Mouse (Mus musculus) hindbrain, embryonic 14.5 days (tissue): ENCODE measurements around the gene Apba1. TPM values are rescaled to one million over a fixed set of nuclear protein-coding genes. Genes with fewer than 3 reads are reported as not detected.

ENCODE experiments used
- ATAC-seq: fragments of 200-750 bp; cut with Nextera tagmentation; 2 replicates; pipeline ENCODE4 v1.8.0; 2017; ENCODE audit warnings: moderate number of reproducible peaks, mild to moderate bottlenecking, moderate TSS enrichment, moderate library complexity; ENCODE audit not compliant: low FRiP score
- DNase-seq: peaks from one replicate; pipeline ENCODE4 v3.0.0-alpha.2; 2015; ENCODE audit warnings: low spot score
- H3K27ac ChIP-seq: fragments of 300-500 bp; sonication (generic); 2 replicates; pipeline ENCODE4 v1.5.1; 2014; ENCODE audit warnings: mild to moderate bottlenecking, moderate library complexity
- H3K27me3 ChIP-seq: fragments of 300-500 bp; sonication (generic); 2 replicates; pipeline ENCODE4 v1.6.1; 2014; ENCODE audit warnings: mild to moderate bottlenecking, low read length, mixed read lengths; ENCODE audit not compliant: control insufficient read depth, insufficient read depth
- H3K36me3 ChIP-seq: fragments of 300-500 bp; sonication (generic); replicated peaks from 2 replicates; pipeline ENCODE4 v1.6.1; 2014; ENCODE audit not compliant: control insufficient read depth, insufficient read depth
- H3K4me1 ChIP-seq: fragments of 300-500 bp; sonication (generic); replicated peaks from 2 replicates; pipeline ENCODE4 v1.6.1; 2014; ENCODE audit warnings: antibody characterized with exemption, low read length, mixed read lengths; ENCODE audit not compliant: control insufficient read depth, insufficient read depth
- H3K4me2 ChIP-seq: fragments of 300-500 bp; sonication (generic); replicated peaks from 2 replicates; pipeline ENCODE4 v1.6.1; 2014; ENCODE audit warnings: mild to moderate bottlenecking, moderate library complexity
- H3K4me3 ChIP-seq: fragments of 300-500 bp; sonication (generic); replicated peaks from 2 replicates; pipeline ENCODE4 v1.5.1; 2014; ENCODE audit warnings: mild to moderate bottlenecking, low read length
- H3K9ac ChIP-seq: fragments of 300-500 bp; sonication (generic); 2 replicates; pipeline ENCODE4 v1.6.1; 2014
- H3K9me3 ChIP-seq: fragments of 300-500 bp; sonication (generic); 2 replicates; pipeline ENCODE4 v1.6.1; 2016; ENCODE audit warnings: low read length; ENCODE audit not compliant: control insufficient read depth
- WGBS: fragments of 180-500 bp; shearing (Covaris S2); extraction: QIAGEN DNeasy Blood & Tissue Kit; methylation state at CpG from one replicate; pipeline ENCODE4 v1.1.7; 2014; 5-methylcytosine and 5-hydroxymethylcytosine counted together
- polyA plus RNA-seq: library from polyadenylated mRNA; unstranded; fragments of >200 nt; fragmentation: Nextera tagmentation; extraction: Ambion mirVana; gene quantifications from 2 replicates; pipeline ENCODE4 v1.2.1, GENCODE M21; 2014

Gene Apba1
- polyA plus RNA-seq, 1 experiment from 2014 or later, result 14.6 TPM

- Histone ChIP-seq H3K9ac (no peak overlapping the region), H3K27ac (no peak overlapping the region), H3K36me3 (no peaks in the 10 kb centered on the region), H3K4me3 (no peak overlapping the region), H3K27me3 (no peaks in the 10 kb centered on the region), H3K9me3 (no peaks in the 10 kb centered on the region), H3K4me2 (no peak overlapping the region), H3K4me1 (no peaks in the 10 kb centered on the region)
- DNase-seq (no peak), ATAC-seq (no peak)
- WGBS, result 90% methylated on average over 6 of the region's 6 CpGs
Measured at GRCm38 (mm10) chr19:23874502-23874901, 115.8 kb downstream of the Apba1 start.

GRCm38 (mm10) chr19:23875819-23876218 is 117.1 kb downstream of the Apba1 start:
- no peaks in the 10 kb centered on the region for H3K36me3 ChIP-seq
- no peak overlapping the region for H3K4me3 ChIP-seq
- H3K27me3 ChIP-seq, result no peaks in the 10 kb centered on the region
- no peaks in the 10 kb centered on the region for H3K4me1 ChIP-seq
- H3K9me3 ChIP-seq, result no peaks in the 10 kb centered on the region
- H3K27ac ChIP-seq, result no peak overlapping the region
- WGBS, result 78% methylated on average over 5 of the region's 5 CpGs
- H3K4me2 ChIP-seq, result no peak overlapping the region
- no peak for DNase-seq
- no peak for ATAC-seq
- no peak overlapping the region for H3K9ac ChIP-seq

GRCm38 (mm10) chr19:23879862-23880261 is 121.2 kb downstream of the Apba1 start:
- H3K9me3 ChIP-seq, result no peaks in the 10 kb centered on the region
- no peak overlapping the region for H3K4me3 ChIP-seq
- H3K27ac ChIP-seq, result peak overlapping the region; percentile 62
- H3K27me3 ChIP-seq, result no peaks in the 10 kb centered on the region
- peak; percentile 82 for ATAC-seq
- no peak for DNase-seq
- H3K4me2 ChIP-seq, result no peak overlapping the region
- no peaks in the 10 kb centered on the region for H3K4me1 ChIP-seq
- no peaks in the 10 kb centered on the region for H3K36me3 ChIP-seq
- H3K9ac ChIP-seq, result no peak overlapping the region
- 56% methylated on average over 4 of the region's 7 CpGs for WGBS

GRCm38 (mm10) chr19:23886169-23886568 is 127.5 kb downstream of the Apba1 start:
- no peaks in the 10 kb centered on the region for H3K9me3 ChIP-seq
- H3K9ac ChIP-seq, result no peak overlapping the region
- DNase-seq, result no peak
- 90% methylated on average over 5 of the region's 5 CpGs for WGBS
- H3K4me2 ChIP-seq, result no peak overlapping the region
- no peaks in the 10 kb centered on the region for H3K4me1 ChIP-seq
- H3K36me3 ChIP-seq, result no peaks in the 10 kb centered on the region
- ATAC-seq, result no peak
- no peaks in the 10 kb centered on the region for H3K27me3 ChIP-seq
- no peak overlapping the region for H3K4me3 ChIP-seq
- no peak overlapping the region for H3K27ac ChIP-seq

- Histone ChIP-seq H3K36me3 (peaks cover 13% of the 10 kb centered on the region), H3K9ac (no peak overlapping the region), H3K4me1 (peaks cover 4% of the 10 kb centered on the region), H3K4me3 (no peak overlapping the region), H3K27ac (no peak overlapping the region), H3K27me3 (peaks cover 13% of the 10 kb centered on the region), H3K9me3 (no peaks in the 10 kb centered on the region), H3K4me2 (no peak overlapping the region)
- ATAC-seq (no peak), DNase-seq (no peak)
- 87% methylated on average over 6 of the region's 6 CpGs for WGBS
Measured at GRCm38 (mm10) chr19:23891421-23891820, 132.7 kb downstream of the Apba1 start.

GRCm38 (mm10) chr19:23892633-23893032 is 133.9 kb downstream of the Apba1 start:
- peak overlapping the region; percentile 31 for H3K4me3 ChIP-seq
- H3K9ac ChIP-seq, result peak overlapping the region; percentile 25; the same call in 1 of the 2 replicates
- H3K4me2 ChIP-seq, result peak overlapping the region; percentile 53
- 20% methylated on average over 33 of the region's 37 CpGs for WGBS
- no peak overlapping the region for H3K27ac ChIP-seq
- ATAC-seq (peak; percentile 16; the same call in 1 of the 2 replicates), DNase-seq (no peak)
- H3K27me3 ChIP-seq, result peaks cover 13% of the 10 kb centered on the region
- peaks cover 4% of the 10 kb centered on the region for H3K4me1 ChIP-seq
- no peaks in the 10 kb centered on the region for H3K9me3 ChIP-seq
- peaks cover 13% of the 10 kb centered on the region for H3K36me3 ChIP-seq

- no peak overlapping the region for H3K27ac ChIP-seq
Measured at GRCm38 (mm10) chr19:23893093-23893889, 134.6 kb downstream of the Apba1 start.

GRCm38 (mm10) chr19:23893946-23894345 is 135.3 kb downstream of the Apba1 start:
- 67% methylated on average over 9 of the region's 9 CpGs for WGBS
- H3K9me3 ChIP-seq, result no peaks in the 10 kb centered on the region
- no peak overlapping the region for H3K27ac ChIP-seq
- H3K4me1 ChIP-seq, result peaks cover 14% of the 10 kb centered on the region
- no peak overlapping the region for H3K9ac ChIP-seq
- peaks cover 13% of the 10 kb centered on the region for H3K27me3 ChIP-seq
- H3K36me3 ChIP-seq, result peaks cover 13% of the 10 kb centered on the region
- no peak for ATAC-seq
- DNase-seq, result no peak
- H3K4me2 ChIP-seq, result no peak overlapping the region
- no peak overlapping the region for H3K4me3 ChIP-seq

More at GRCm38 (mm10) chr19:23893093-23893889, 134.6 kb downstream of the Apba1 start:
- Histone ChIP-seq H3K9me3 (no peaks in the 10 kb centered on the region), H3K9ac (peak overlapping the region; percentile 25; the same call in 1 of the 2 replicates), H3K4me2 (peak overlapping the region; percentile 53), H3K4me3 (peak overlapping the region; percentile 31), H3K4me1 (peaks cover 8% of the 10 kb centered on the region), H3K36me3 (peaks cover 13% of the 10 kb centered on the region), H3K27me3 (peaks cover 13% of the 10 kb centered on the region)
- DNase-seq (peak; percentile 61), ATAC-seq (peak; percentile 77)
- WGBS, result 20% methylated on average over 108 of the region's 110 CpGs

- Histone ChIP-seq H3K27ac (no peak overlapping the region), H3K9me3 (no peaks in the 10 kb centered on the region)
Measured at GRCm38 (mm10) chr19:23894822-23895221, 136.1 kb downstream of the Apba1 start.

More at GRCm38 (mm10) chr19:23894822-23895221, 136.1 kb downstream of the Apba1 start:
- H3K27me3 ChIP-seq, result peaks cover 13% of the 10 kb centered on the region
- peaks cover 15% of the 10 kb centered on the region for H3K4me1 ChIP-seq
- H3K9ac ChIP-seq, result no peak overlapping the region
- H3K4me3 ChIP-seq, result no peak overlapping the region
- WGBS, result 82% methylated on average over 3 of the region's 3 CpGs
- ATAC-seq (no peak), DNase-seq (no peak)
- H3K36me3 ChIP-seq, result peaks cover 13% of the 10 kb centered on the region
- H3K4me2 ChIP-seq, result no peak overlapping the region
